Mouse (Mus musculus): Measurements from ENCODE around the gene Btbd3. TPM values are rescaled to one million over a fixed set of nuclear protein-coding genes. Genes with fewer than 3 reads are reported as not detected.
A peak's percentile ranks its signal among the peaks of the same experiment; 100 is the strongest.

The Btbd3 gene
- polyA plus RNA-seq, 1 experiment from 2014 or later = 23.7 TPM

GRCm38 (mm10) chr2:138294286-138294685 lies 37.9 kb downstream of the Btbd3 start:
- Histone ChIP-seq H3K4me2 (replicated peaks; ENCODE audit: low read depth) (no peak overlapping the region), H3K36me3 (ENCODE audit: control insufficient read depth, insufficient read depth, low read length) (no peaks in the 10 kb centered on the region), H3K27ac (replicated peaks) (no peak overlapping the region), H3K4me1 (replicated peaks; ENCODE audit: control insufficient read depth, insufficient read depth) (no peaks in the 10 kb centered on the region), H3K9me3 (ENCODE audit: control insufficient read depth, low read length) (no peaks in the 10 kb centered on the region), H3K27me3 (ENCODE audit: control insufficient read depth, insufficient read depth, low read length) (no peaks in the 10 kb centered on the region), H3K4me3 (ENCODE audit: low read depth, low read length) (no peak overlapping the region), H3K9ac (ENCODE audit: low read length) (no peak overlapping the region)
- DNase-seq (ENCODE audit: low spot score) = no peak
- ATAC-seq (ENCODE audit: low FRiP score, low TSS enrichment) = no peak
- 86% methylated on average over 3 of the region's 3 CpGs for WGBS
- TF ChIP-seq EP300 (optimal IDR thresholded peaks at IDR 0.05) (no peak), CTCF (IDR thresholded peaks at IDR 0.05; ENCODE audit: low read depth) (no peak)

GRCm38 (mm10) chr2:138306236-138306635 lies 49.9 kb downstream of the Btbd3 start:
- Histone ChIP-seq H3K4me1 (replicated peaks; ENCODE audit: control insufficient read depth, insufficient read depth) (no peaks in the 10 kb centered on the region), H3K27me3 (ENCODE audit: control insufficient read depth, insufficient read depth, low read length) (no peaks in the 10 kb centered on the region), H3K9ac (ENCODE audit: low read length) (no peak overlapping the region), H3K27ac (replicated peaks) (no peak overlapping the region), H3K9me3 (ENCODE audit: control insufficient read depth, low read length) (no peaks in the 10 kb centered on the region), H3K4me2 (replicated peaks; ENCODE audit: low read depth) (no peak overlapping the region), H3K4me3 (ENCODE audit: low read depth, low read length) (no peak overlapping the region), H3K36me3 (ENCODE audit: control insufficient read depth, insufficient read depth, low read length) (no peaks in the 10 kb centered on the region)
- ATAC-seq (ENCODE audit: low FRiP score, low TSS enrichment) = no peak
- WGBS = 55% methylated on average over 2 of the region's 2 CpGs
- TF ChIP-seq EP300 (optimal IDR thresholded peaks at IDR 0.05) = no peak
- no peak for DNase-seq (ENCODE audit: low spot score)

- ATAC-seq (ENCODE audit: low FRiP score, low TSS enrichment) (no peak), DNase-seq (ENCODE audit: low spot score) (no peak)
These were observed 59.3 kb downstream of the Btbd3 start for GRCm38 (mm10) chr2:138315644-138316043.

GRCm38 (mm10) chr2:138320408-138320807 lies 64.0 kb downstream of the Btbd3 start:
- H3K4me2 ChIP-seq (replicated peaks; ENCODE audit: low read depth) = no peak overlapping the region
- no peaks in the 10 kb centered on the region for H3K27me3 ChIP-seq (ENCODE audit: control insufficient read depth, insufficient read depth, low read length)
- H3K9ac ChIP-seq (ENCODE audit: low read length) = no peak overlapping the region
- no peaks in the 10 kb centered on the region for H3K4me1 ChIP-seq (replicated peaks; ENCODE audit: control insufficient read depth, insufficient read depth)
- no peaks in the 10 kb centered on the region for H3K9me3 ChIP-seq (ENCODE audit: control insufficient read depth, low read length)
- H3K36me3 ChIP-seq (ENCODE audit: control insufficient read depth, insufficient read depth, low read length) = no peaks in the 10 kb centered on the region
- no peak overlapping the region for H3K27ac ChIP-seq (replicated peaks)
- TF ChIP-seq CTCF (IDR thresholded peaks at IDR 0.05; ENCODE audit: low read depth) (no peak), EP300 (optimal IDR thresholded peaks at IDR 0.05) (no peak)
- no peak overlapping the region for H3K4me3 ChIP-seq (ENCODE audit: low read depth, low read length)
- ATAC-seq (ENCODE audit: low FRiP score, low TSS enrichment) = no peak
- no peak for DNase-seq (ENCODE audit: low spot score)

More at GRCm38 (mm10) chr2:138315644-138316043, 59.3 kb downstream of the Btbd3 start:
- Histone ChIP-seq H3K4me3 (ENCODE audit: low read depth, low read length) (no peak overlapping the region), H3K4me1 (replicated peaks; ENCODE audit: control insufficient read depth, insufficient read depth) (no peaks in the 10 kb centered on the region), H3K9ac (ENCODE audit: low read length) (no peak overlapping the region), H3K27ac (replicated peaks) (no peak overlapping the region), H3K4me2 (replicated peaks; ENCODE audit: low read depth) (no peak overlapping the region), H3K9me3 (ENCODE audit: control insufficient read depth, low read length) (no peaks in the 10 kb centered on the region), H3K27me3 (ENCODE audit: control insufficient read depth, insufficient read depth, low read length) (no peaks in the 10 kb centered on the region), H3K36me3 (ENCODE audit: control insufficient read depth, insufficient read depth, low read length) (no peaks in the 10 kb centered on the region)
- 37% methylated on average over 7 of the region's 7 CpGs for WGBS
- TF ChIP-seq CTCF (IDR thresholded peaks at IDR 0.05; ENCODE audit: low read depth) (no peak), EP300 (optimal IDR thresholded peaks at IDR 0.05) (no peak)

GRCm38 (mm10) chr2:138321041-138321481 lies 64.7 kb downstream of the Btbd3 start:
- Histone ChIP-seq H3K9ac (ENCODE audit: low read length) (no peak overlapping the region), H3K9me3 (ENCODE audit: control insufficient read depth, low read length) (no peaks in the 10 kb centered on the region), H3K4me3 (ENCODE audit: low read depth, low read length) (no peak overlapping the region), H3K4me1 (replicated peaks; ENCODE audit: control insufficient read depth, insufficient read depth) (no peaks in the 10 kb centered on the region), H3K27ac (replicated peaks) (no peak overlapping the region), H3K36me3 (ENCODE audit: control insufficient read depth, insufficient read depth, low read length) (no peaks in the 10 kb centered on the region), H3K27me3 (ENCODE audit: control insufficient read depth, insufficient read depth, low read length) (no peaks in the 10 kb centered on the region), H3K4me2 (replicated peaks; ENCODE audit: low read depth) (no peak overlapping the region)
- DNase-seq (ENCODE audit: low spot score) (no peak), ATAC-seq (ENCODE audit: low FRiP score, low TSS enrichment) (0 out of 2 replicates have a peak, but pooled peaks have one; percentile 38)
- TF ChIP-seq CTCF (IDR thresholded peaks at IDR 0.05; ENCODE audit: low read depth) (no peak), EP300 (optimal IDR thresholded peaks at IDR 0.05) (peak; percentile 65)
- WGBS = 60% methylated on average over 4 of the region's 4 CpGs

- H3K9me3 ChIP-seq (ENCODE audit: control insufficient read depth, low read length) = no peaks in the 10 kb centered on the region
- WGBS = 69% methylated on average over 16 of the region's 16 CpGs
- no peak overlapping the region for H3K9ac ChIP-seq (ENCODE audit: low read length)
- no peaks in the 10 kb centered on the region for H3K4me1 ChIP-seq (replicated peaks; ENCODE audit: control insufficient read depth, insufficient read depth)
- H3K27me3 ChIP-seq (ENCODE audit: control insufficient read depth, insufficient read depth, low read length) = no peaks in the 10 kb centered on the region
- TF ChIP-seq CTCF (IDR thresholded peaks at IDR 0.05; ENCODE audit: low read depth) (no peak), EP300 (optimal IDR thresholded peaks at IDR 0.05) (no peak)
- DNase-seq (ENCODE audit: low spot score) (no peak), ATAC-seq (ENCODE audit: low FRiP score, low TSS enrichment) (no peak)
- H3K4me2 ChIP-seq (replicated peaks; ENCODE audit: low read depth) = no peak overlapping the region
- no peaks in the 10 kb centered on the region for H3K36me3 ChIP-seq (ENCODE audit: control insufficient read depth, insufficient read depth, low read length)
- H3K4me3 ChIP-seq (ENCODE audit: low read depth, low read length) = no peak overlapping the region
- H3K27ac ChIP-seq (replicated peaks) = peak overlapping the region; percentile 61; the same call in 1 of the 2 replicates
These were observed 66.1 kb downstream of the Btbd3 start for GRCm38 (mm10) chr2:138322270-138323114.
